Comparison of ENCODE assay signal across 19 mouse cellular contexts in genomic region chr8:11107435-11107834, GRCm38 (mm10).
A peak's percentile ranks its signal among the peaks of the same experiment; 100 is the strongest.
DNase-seq lines count a peak whose midpoint lies in the region; ATAC-seq and TF ChIP-seq lines count a peak whose summit lies in the region.
"Had no signal": no experiment of that assay in that cellular context is flagged by ENCODE, and none has a peak within 500 bp of the region (broad histone marks: within the 10 kb centered on the region; RNA-seq: fewer than 3 reads in every experiment).

No protein-coding gene starts in this region.

- no peaks in the 10 kb centered on the region for H3K9me3 ChIP-seq in CH12.LX (replicated peaks; ENCODE audit: low read length)
- H3K9me3 ChIP-seq: embryonic facial prominence, embryonic 12.5 days; forebrain, embryonic 13.5 days; forebrain, embryonic 15.5 days had no signal

- DNase-seq in B cell, adult 2 months, result peak; percentile 68 to 69
- peak; percentile 50 for DNase-seq in CH12.LX (ENCODE audit: extremely low read depth)
- no peak for DNase-seq in thymus, postnatal 0 days (ENCODE audit: low spot score)
- DNase-seq in layer of hippocampus, postnatal 10 days (ENCODE audit: low spot score in 2 of 2), result no peak
- DNase-seq: adrenal gland, adult 2 months; adrenal gland, postnatal 10 days; adrenal gland, postnatal 25 days; cerebellum, adult 11 months; cerebellum, adult 18-20 months; cerebellum, adult 8-10 months; cerebellum, adult 9-11 months; cerebellum, postnatal 14 days; cerebellum, postnatal 36 days; embryo, embryonic 11 days; forebrain, postnatal 0 days had no signal

- H3K9ac ChIP-seq in CH12.LX (ENCODE audit: insufficient read depth, low read depth), result no peak overlapping the region
- H3K9ac ChIP-seq: embryonic facial prominence, embryonic 12.5 days; forebrain, embryonic 13.5 days; forebrain, embryonic 15.5 days; forebrain, postnatal 0 days had no signal

- H3K27me3 ChIP-seq in CH12.LX (replicated peaks), result no peaks in the 10 kb centered on the region
- H3K27me3 ChIP-seq: embryonic facial prominence, embryonic 12.5 days; forebrain, embryonic 15.5 days had no signal

- TF ChIP-seq RAD21 in CH12.LX (IDR thresholded peaks at IDR 0.05; ENCODE audit: low read depth, low read length), result no peak

- H3K4me1 ChIP-seq in CH12.LX (ENCODE audit: control insufficient read depth in 1 of 2, insufficient read depth in 2 of 2), result peaks cover 11 to 45% of the 10 kb centered on the region in 2 experiments
- H3K4me1 ChIP-seq: forebrain, embryonic 13.5 days; forebrain, embryonic 15.5 days had no signal

- H3K4me2 ChIP-seq in CH12.LX (ENCODE audit: insufficient read depth, low read depth, poor library complexity, severe bottlenecking), result no peak overlapping the region
- H3K4me2 ChIP-seq: embryonic facial prominence, embryonic 12.5 days; forebrain, embryonic 13.5 days; forebrain, embryonic 15.5 days had no signal

- H3K27ac ChIP-seq in CH12.LX (ENCODE audit: insufficient read depth, low read depth), result no peak overlapping the region
- H3K27ac ChIP-seq: embryonic facial prominence, embryonic 12.5 days; forebrain, embryonic 13.5 days; forebrain, embryonic 15.5 days had no signal

- dilution Hi-C loops in CH12.LX (cut with MboI; ENCODE audit: extremely low pct_ligation_motif_present, extremely low pct_unique_long_range_greater_than_20kb, low sequenced_read_pairs), result no loop called here

- no peak for TF ChIP-seq EP300 in CH12.LX (IDR thresholded peaks at IDR 0.05; ENCODE audit: low read length)

- H3K79me2 ChIP-seq in CH12.LX (replicated peaks; ENCODE audit: control insufficient read depth, extremely low read depth, insufficient read depth, poor library complexity, severe bottlenecking), result no peaks in the 10 kb centered on the region

- H3K4me3 ChIP-seq in CH12.LX (replicated peaks in 1 of 3; ENCODE audit: low read depth in 2 of 3, low read length in 2 of 3, poor library complexity in 1 of 3), result no peak overlapping the region
- H3K4me3 ChIP-seq: embryonic facial prominence, embryonic 12.5 days; forebrain, embryonic 13.5 days; forebrain, embryonic 15.5 days had no signal

- TF ChIP-seq POLR2A in CH12.LX (IDR thresholded peaks at IDR 0.05; ENCODE audit: low read depth, low read length), result no peak

- 0 out of 2 replicates have a peak, but pooled peaks have one; percentile 1 for ATAC-seq in neutrophil, adult 5-6 weeks (ENCODE audit: extremely low read depth, insufficient number of reproducible peaks, low FRiP score, poor library complexity, severe bottlenecking)
- ATAC-seq: forebrain, embryonic 13.5 days; forebrain, embryonic 15.5 days; forebrain, postnatal 0 days had no signal

- in situ Hi-C loops in CH12.LX (cut with MboI; ENCODE audit: low pct_ligation_motif_present, low pct_unique_long_range_greater_than_20kb, low sequenced_read_pairs), result no loop called here

- TF ChIP-seq CTCF in CH12.LX (conservative IDR thresholded peaks at IDR 0.05 in 1 of 2, IDR thresholded peaks at IDR 0.05 in 1 of 2; ENCODE audit: low read depth in 2 of 2, low read length in 2 of 2), result no peak

- H3K36me3 ChIP-seq in CH12.LX (replicated peaks in 1 of 2; ENCODE audit: control insufficient read depth in 1 of 2, insufficient read depth in 1 of 2, low read length in 1 of 2), result no peaks in the 10 kb centered on the region
- H3K36me3 ChIP-seq: embryonic facial prominence, embryonic 12.5 days; forebrain, embryonic 15.5 days had no signal

TF ChIP-seq in CH12.LX, 34 proteins besides CTCF, POLR2A, EP300 and RAD21:
- TF ChIP-seq TBP (conservative IDR thresholded peaks at IDR 0.05; ENCODE audit: low read depth, low read length) (no peak), ELF1 (IDR thresholded peaks at IDR 0.05; ENCODE audit: low read depth, low read length) (peak; percentile 40), ETS1 (conservative IDR thresholded peaks at IDR 0.05; ENCODE audit: low read depth, low read length) (no peak)

Comparison
In these comparisons a context has a peak if more than half of its experiments do, and no peak if none do; other contexts are left out.
1. DNase-seq: peak in B cell, adult 2 months (2 of 2) and CH12.LX (single experiment); none in thymus, postnatal 0 days (single experiment) and layer of hippocampus, postnatal 10 days (0 of 2).